Mouse (Mus musculus): ENCODE measurements around the gene Apbb2. TPM values are rescaled to one million over a fixed set of nuclear protein-coding genes. Genes with fewer than 3 reads are reported as not detected.

Apbb2 gene
- polyA plus RNA-seq, 1 experiment, result 71.9 TPM

- TF ChIP-seq POLR2A (IDR thresholded peaks at IDR 0.05; ENCODE audit: low read depth, low read length) (no peak), CTCF (IDR thresholded peaks at IDR 0.05; ENCODE audit: borderline replicate concordance, insufficient read depth, low read length) (no peak)
- no peak overlapping the region for H3K27ac ChIP-seq (ENCODE audit: insufficient read depth, low read length)
- H3K4me3 ChIP-seq (ENCODE audit: insufficient read depth, low read length), result no peak overlapping the region
- peaks cover 27% of the 10 kb centered on the region for H3K4me1 ChIP-seq (ENCODE audit: control insufficient read depth, insufficient read depth, low read length)
These were observed 88.2 kb downstream of the Apbb2 start for GRCm38 (mm10) chr5:66530361-66530760.

- TF ChIP-seq POLR2A (IDR thresholded peaks at IDR 0.05; ENCODE audit: low read depth, low read length) (no peak), CTCF (IDR thresholded peaks at IDR 0.05; ENCODE audit: borderline replicate concordance, insufficient read depth, low read length) (no peak)
- H3K4me3 ChIP-seq (ENCODE audit: insufficient read depth, low read length), result no peak overlapping the region
- peaks cover 32% of the 10 kb centered on the region for H3K4me1 ChIP-seq (ENCODE audit: control insufficient read depth, insufficient read depth, low read length)
- no peak overlapping the region; the same call in 1 of the 2 replicates for H3K27ac ChIP-seq (ENCODE audit: insufficient read depth, low read length)
These were observed 89.0 kb downstream of the Apbb2 start for GRCm38 (mm10) chr5:66529631-66530030.

- Histone ChIP-seq H3K4me1 (ENCODE audit: control insufficient read depth, insufficient read depth, low read length) (peaks cover 35% of the 10 kb centered on the region), H3K4me3 (ENCODE audit: insufficient read depth, low read length) (no peak overlapping the region), H3K27ac (ENCODE audit: insufficient read depth, low read length) (peak overlapping the region; percentile 98)
- TF ChIP-seq POLR2A (IDR thresholded peaks at IDR 0.05; ENCODE audit: low read depth, low read length), result peak; percentile 26; the same call in 1 of the 2 replicates
- TF ChIP-seq CTCF (IDR thresholded peaks at IDR 0.05; ENCODE audit: borderline replicate concordance, insufficient read depth, low read length), result no peak
These were observed 90.0 kb downstream of the Apbb2 start for GRCm38 (mm10) chr5:66528567-66528966.

- peaks cover 33% of the 10 kb centered on the region for H3K4me1 ChIP-seq (ENCODE audit: control insufficient read depth, insufficient read depth, low read length)
- TF ChIP-seq POLR2A (IDR thresholded peaks at IDR 0.05; ENCODE audit: low read depth, low read length) (no peak), CTCF (IDR thresholded peaks at IDR 0.05; ENCODE audit: borderline replicate concordance, insufficient read depth, low read length) (no peak)
- no peak overlapping the region for H3K4me3 ChIP-seq (ENCODE audit: insufficient read depth, low read length)
- peak overlapping the region; percentile 98 for H3K27ac ChIP-seq (ENCODE audit: insufficient read depth, low read length)
These were observed 91.5 kb downstream of the Apbb2 start for GRCm38 (mm10) chr5:66527090-66527489.

GRCm38 (mm10) chr5:66525002-66525401 is 93.6 kb downstream of the Apbb2 start:
- peaks cover 37% of the 10 kb centered on the region for H3K4me1 ChIP-seq (ENCODE audit: control insufficient read depth, insufficient read depth, low read length)
- no peak overlapping the region for H3K4me3 ChIP-seq (ENCODE audit: insufficient read depth, low read length)
- H3K27ac ChIP-seq (ENCODE audit: insufficient read depth, low read length), result peak overlapping the region; percentile 86
- TF ChIP-seq CTCF (IDR thresholded peaks at IDR 0.05; ENCODE audit: borderline replicate concordance, insufficient read depth, low read length) (no peak), POLR2A (IDR thresholded peaks at IDR 0.05; ENCODE audit: low read depth, low read length) (no peak)

- H3K27ac ChIP-seq (ENCODE audit: insufficient read depth, low read length), result peak overlapping the region; percentile 85
- H3K4me3 ChIP-seq (ENCODE audit: insufficient read depth, low read length), result no peak overlapping the region
- TF ChIP-seq POLR2A (IDR thresholded peaks at IDR 0.05; ENCODE audit: low read depth, low read length) (no peak), CTCF (IDR thresholded peaks at IDR 0.05; ENCODE audit: borderline replicate concordance, insufficient read depth, low read length) (no peak)
- peaks cover 36% of the 10 kb centered on the region for H3K4me1 ChIP-seq (ENCODE audit: control insufficient read depth, insufficient read depth, low read length)
These were observed 94.7 kb downstream of the Apbb2 start for GRCm38 (mm10) chr5:66523681-66524503.

- Histone ChIP-seq H3K4me3 (ENCODE audit: insufficient read depth, low read length) (no peak overlapping the region), H3K4me1 (ENCODE audit: control insufficient read depth, insufficient read depth, low read length) (peaks cover 26% of the 10 kb centered on the region), H3K27ac (ENCODE audit: insufficient read depth, low read length) (no peak overlapping the region)
- TF ChIP-seq CTCF (IDR thresholded peaks at IDR 0.05; ENCODE audit: borderline replicate concordance, insufficient read depth, low read length), result no peak
- no peak for TF ChIP-seq POLR2A (IDR thresholded peaks at IDR 0.05; ENCODE audit: low read depth, low read length)
These were observed 97.3 kb downstream of the Apbb2 start for GRCm38 (mm10) chr5:66521250-66521649.

- peak overlapping the region; percentile 25; the same call in 1 of the 2 replicates for H3K27ac ChIP-seq (ENCODE audit: insufficient read depth, low read length)
- TF ChIP-seq POLR2A (IDR thresholded peaks at IDR 0.05; ENCODE audit: low read depth, low read length) (no peak), CTCF (IDR thresholded peaks at IDR 0.05; ENCODE audit: borderline replicate concordance, insufficient read depth, low read length) (no peak)
- no peak overlapping the region for H3K4me3 ChIP-seq (ENCODE audit: insufficient read depth, low read length)
- H3K4me1 ChIP-seq (ENCODE audit: control insufficient read depth, insufficient read depth, low read length), result peaks cover 17% of the 10 kb centered on the region
These were observed 99.1 kb downstream of the Apbb2 start for GRCm38 (mm10) chr5:66519511-66519910.

GRCm38 (mm10) chr5:66518411-66519006 is 100.1 kb downstream of the Apbb2 start:
- H3K27ac ChIP-seq (ENCODE audit: insufficient read depth, low read length), result no peak overlapping the region
- H3K4me3 ChIP-seq (ENCODE audit: insufficient read depth, low read length), result no peak overlapping the region
- TF ChIP-seq POLR2A (IDR thresholded peaks at IDR 0.05; ENCODE audit: low read depth, low read length) (no peak), CTCF (IDR thresholded peaks at IDR 0.05; ENCODE audit: borderline replicate concordance, insufficient read depth, low read length) (no peak)
- H3K4me1 ChIP-seq (ENCODE audit: control insufficient read depth, insufficient read depth, low read length), result peaks cover 13% of the 10 kb centered on the region

- 0 out of 2 replicates have a peak overlapping the region, but pooled peaks have one; percentile 20 for H3K27ac ChIP-seq (ENCODE audit: insufficient read depth, low read length)
- peaks cover 12% of the 10 kb centered on the region for H3K4me1 ChIP-seq (ENCODE audit: control insufficient read depth, insufficient read depth, low read length)
- TF ChIP-seq POLR2A (IDR thresholded peaks at IDR 0.05; ENCODE audit: low read depth, low read length), result no peak
- no peak for TF ChIP-seq CTCF (IDR thresholded peaks at IDR 0.05; ENCODE audit: borderline replicate concordance, insufficient read depth, low read length)
- H3K4me3 ChIP-seq (ENCODE audit: insufficient read depth, low read length), result no peak overlapping the region
These were observed 101.1 kb downstream of the Apbb2 start for GRCm38 (mm10) chr5:66517503-66517902.

All from embryonic fibroblast, embryonic 13.5 days (primary cell).